Mouse (Mus musculus): Measurements from ENCODE around the gene Pgd.

GRCm38 (mm10) chr4:149123432-149123831 lies 43.1 kb downstream of the Pgd start:
- TF ChIP-seq FOSL1 (IDR thresholded peaks at IDR 0.05; ENCODE audit: insufficient read depth, low read length, poor library complexity, severe bottlenecking) (no peak), CTCF (IDR thresholded peaks at IDR 0.05; ENCODE audit: control insufficient read depth, insufficient read depth, insufficient read length) (no peak), CEBPB (IDR thresholded peaks at IDR 0.05; ENCODE audit: low read depth) (no peak), MAX (IDR thresholded peaks at IDR 0.05) (no peak)

Measured in C2C12 (cell line).